Mouse (Mus musculus) heart, embryonic 10.5 days (tissue): ENCODE data around the gene Wdr61. TPM values are rescaled to one million over a fixed set of nuclear protein-coding genes. Genes with fewer than 3 reads are reported as not detected.
"Not testable (repeated sequence)": the region's sequence is repeated elsewhere in the genome, so short reads cannot be mapped to it uniquely, and the experiment has no call there.

Experiments used
- DNase-seq: peaks from one replicate; pipeline ENCODE4 v3.0.0-alpha.2; 2017; ENCODE audit warnings: low spot score
- H3K27ac ChIP-seq: fragments of 300-500 bp; sonication (generic); 2 replicates; pipeline ENCODE4 v1.5.1; 2016; ENCODE audit warnings: mild to moderate bottlenecking
- H3K27me3 ChIP-seq: fragments of 300-500 bp; sonication (generic); 2 replicates; pipeline ENCODE4 v1.6.1; 2016; ENCODE audit warnings: mild to moderate bottlenecking; ENCODE audit not compliant: poor library complexity, insufficient read depth, severe bottlenecking
- H3K36me3 ChIP-seq: fragments of 300-500 bp; sonication (generic); 2 replicates; pipeline ENCODE4 v1.6.1; 2016; ENCODE audit warnings: mild to moderate bottlenecking, moderate library complexity
- H3K4me1 ChIP-seq: fragments of 300-500 bp; sonication (generic); 2 replicates; pipeline ENCODE4 v1.6.1; 2016; ENCODE audit warnings: mild to moderate bottlenecking
- H3K4me3 ChIP-seq: fragments of 300-500 bp; sonication (generic); 2 replicates; pipeline ENCODE4 v1.5.1; 2016; ENCODE audit warnings: mild to moderate bottlenecking, moderate library complexity
- H3K9me3 ChIP-seq: fragments of 300-500 bp; sonication (generic); 2 replicates; pipeline ENCODE4 v1.6.1; 2016; ENCODE audit warnings: mild to moderate bottlenecking, moderate library complexity
- WGBS: fragments of 180-500 bp; shearing (Covaris S2); methylation state at CpG from one replicate; pipeline ENCODE4 v1.1.7; 2016; 5-methylcytosine and 5-hydroxymethylcytosine counted together
- polyA plus RNA-seq: library from polyadenylated mRNA; unstranded; fragments of >200 nt; fragmentation: Nextera tagmentation; extraction: Ambion mirVana; gene quantifications from 2 replicates; pipeline ENCODE4 v1.2.1, GENCODE M21; 2016

Gene Wdr61
- polyA plus RNA-seq, 1 experiment from 2014 or later: 151 TPM

GRCm38 (mm10) chr9:54708085-54708484 lies 26.2 kb downstream of the Wdr61 start:
- H3K4me3 ChIP-seq: no peak overlapping the region
- WGBS: 81% methylated on average over 5 of the region's 5 CpGs
- DNase-seq: no peak
- H3K27ac ChIP-seq: no peak overlapping the region
- peaks cover 21% of the 10 kb centered on the region for H3K4me1 ChIP-seq
- H3K36me3 ChIP-seq: peaks cover 38% of the 10 kb centered on the region
- H3K27me3 ChIP-seq: no peaks in the 10 kb centered on the region
- no peaks in the 10 kb centered on the region for H3K9me3 ChIP-seq

- H3K36me3 ChIP-seq: peaks cover 32% of the 10 kb centered on the region
- WGBS: 52% methylated on average over 8 of the region's 8 CpGs
- H3K4me1 ChIP-seq: peaks cover 27% of the 10 kb centered on the region
- DNase-seq: no peak
- H3K4me3 ChIP-seq: no peak overlapping the region
- no peaks in the 10 kb centered on the region for H3K27me3 ChIP-seq
- no peak overlapping the region for H3K27ac ChIP-seq
- H3K9me3 ChIP-seq: no peaks in the 10 kb centered on the region
These were observed 26.9 kb downstream of the Wdr61 start for GRCm38 (mm10) chr9:54707288-54707999.

- peaks cover 42% of the 10 kb centered on the region for H3K4me1 ChIP-seq
- WGBS: 41% methylated on average over 1 of the region's 1 CpGs
- DNase-seq: no peak
- no peak overlapping the region for H3K4me3 ChIP-seq
- 0 out of 2 replicates have a peak, but pooled peaks cover 7% of the 10 kb centered on the region for H3K27me3 ChIP-seq
- H3K27ac ChIP-seq: no peak overlapping the region
- H3K9me3 ChIP-seq: no peaks in the 10 kb centered on the region
- H3K36me3 ChIP-seq: peaks cover 13% of the 10 kb centered on the region
These were observed 28.8 kb downstream of the Wdr61 start for GRCm38 (mm10) chr9:54705561-54705960.

- no peak for DNase-seq
- H3K9me3 ChIP-seq: no peaks in the 10 kb centered on the region
- no peak overlapping the region; the same call in 1 of the 2 replicates for H3K27ac ChIP-seq
- peaks cover 7% of the 10 kb centered on the region for H3K36me3 ChIP-seq
- H3K27me3 ChIP-seq: 0 out of 2 replicates have a peak, but pooled peaks cover 9% of the 10 kb centered on the region
- peaks cover 52% of the 10 kb centered on the region for H3K4me1 ChIP-seq
- WGBS: 66% methylated on average over 5 of the region's 5 CpGs
- no peak overlapping the region for H3K4me3 ChIP-seq
These were observed 30.0 kb downstream of the Wdr61 start for GRCm38 (mm10) chr9:54704361-54704760.

GRCm38 (mm10) chr9:54702581-54702980 lies 31.7 kb downstream of the Wdr61 start:
- H3K36me3 ChIP-seq: no peaks in the 10 kb centered on the region
- 83% methylated on average over 2 of the region's 2 CpGs for WGBS
- H3K27ac ChIP-seq: peak overlapping the region; percentile 69
- no peak for DNase-seq
- H3K27me3 ChIP-seq: peaks cover 26% of the 10 kb centered on the region
- no peaks in the 10 kb centered on the region for H3K9me3 ChIP-seq
- peaks cover 53% of the 10 kb centered on the region for H3K4me1 ChIP-seq
- no peak overlapping the region for H3K4me3 ChIP-seq

GRCm38 (mm10) chr9:54700746-54701145 lies 33.6 kb downstream of the Wdr61 start:
- no peak for DNase-seq
- WGBS: 68% methylated on average over 7 of the region's 7 CpGs
- H3K9me3 ChIP-seq: no peaks in the 10 kb centered on the region
- H3K27ac ChIP-seq: peak overlapping the region; percentile 56; the same call in 1 of the 2 replicates
- no peaks in the 10 kb centered on the region for H3K36me3 ChIP-seq
- H3K4me1 ChIP-seq: peaks cover 44% of the 10 kb centered on the region
- H3K4me3 ChIP-seq: peak overlapping the region; percentile 84; the same call in 1 of the 2 replicates
- peaks cover 27% of the 10 kb centered on the region for H3K27me3 ChIP-seq

GRCm38 (mm10) chr9:54700174-54700475 lies 34.2 kb downstream of the Wdr61 start:
- Histone ChIP-seq H3K4me1 (peaks cover 44% of the 10 kb centered on the region), H3K27me3 (peaks cover 31% of the 10 kb centered on the region), H3K4me3 (peak overlapping the region; percentile 84), H3K27ac (peak overlapping the region; percentile 93), H3K9me3 (no peaks in the 10 kb centered on the region), H3K36me3 (no peaks in the 10 kb centered on the region)
- DNase-seq: no peak
- 24% methylated on average over 9 of the region's 9 CpGs for WGBS

- peak overlapping the region; percentile 93 for H3K27ac ChIP-seq
- peak; percentile 88 for DNase-seq
- H3K4me1 ChIP-seq: peaks cover 43% of the 10 kb centered on the region
- H3K4me3 ChIP-seq: peak overlapping the region; percentile 84
- H3K27me3 ChIP-seq: peaks cover 35% of the 10 kb centered on the region
- under 1% methylated on average over 92 of the region's 92 CpGs for WGBS
- H3K36me3 ChIP-seq: no peaks in the 10 kb centered on the region
- no peaks in the 10 kb centered on the region for H3K9me3 ChIP-seq
These were observed 34.8 kb downstream of the Wdr61 start for GRCm38 (mm10) chr9:54699345-54700173.

- WGBS: 9% methylated on average over 27 of the region's 27 CpGs
- H3K4me1 ChIP-seq: peaks cover 41% of the 10 kb centered on the region
- peak overlapping the region; percentile 93 for H3K27ac ChIP-seq
- no peaks in the 10 kb centered on the region for H3K9me3 ChIP-seq
- peak; percentile 84 for DNase-seq
- no peaks in the 10 kb centered on the region for H3K36me3 ChIP-seq
- peaks cover 39% of the 10 kb centered on the region for H3K27me3 ChIP-seq
- peak overlapping the region; percentile 84 for H3K4me3 ChIP-seq
These were observed 35.3 kb downstream of the Wdr61 start for GRCm38 (mm10) chr9:54699087-54699344.

- Histone ChIP-seq H3K27me3 (peaks cover 39% of the 10 kb centered on the region), H3K36me3 (no peaks in the 10 kb centered on the region), H3K27ac (peak within 1 kb of the TSS; percentile 93), H3K4me3 (peak within 1 kb of the TSS; percentile 84), H3K4me1 (peaks cover 41% of the 10 kb centered on the region), H3K9me3 (no peaks in the 10 kb centered on the region)
- peak; percentile 85 for DNase-seq
- WGBS: 53% methylated on average over 17 of the region's 17 CpGs
These were observed 35.8 kb downstream of the Wdr61 start, which contains the start of gene Dnaja4 for GRCm38 (mm10) chr9:54698318-54699086. Gene Dnaja4, plus strand, starts transcription at chr9:54698873.

GRCm38 (mm10) chr9:54691241-54691805 lies 43.0 kb downstream of the Wdr61 start:
- H3K4me3 ChIP-seq: peak overlapping the region; percentile 55
- H3K27ac ChIP-seq: peak overlapping the region; percentile 69; the same call in 1 of the 2 replicates
- H3K4me1 ChIP-seq, DNase-seq, H3K36me3 ChIP-seq, H3K9me3 ChIP-seq: not testable (repeated sequence)
- H3K27me3 ChIP-seq: peaks cover 37% of the 10 kb centered on the region
- 6% methylated on average over 31 of the region's 31 CpGs for WGBS

GRCm38 (mm10) chr9:54690697-54691096 lies 43.6 kb downstream of the Wdr61 start:
- H3K27me3 ChIP-seq: peaks cover 37% of the 10 kb centered on the region
- H3K36me3 ChIP-seq, H3K27ac ChIP-seq, H3K4me3 ChIP-seq, H3K9me3 ChIP-seq, DNase-seq, H3K4me1 ChIP-seq: not testable (repeated sequence)
- WGBS: 78% methylated on average over 2 of the region's 2 CpGs
